Mouse (Mus musculus): ENCODE measurements around the gene Rhoa. TPM values are rescaled to one million over a fixed set of nuclear protein-coding genes. Genes with fewer than 3 reads are reported as not detected.
"Not testable (repeated sequence)": the region's sequence is repeated elsewhere in the genome, so short reads cannot be mapped to it uniquely, and the experiment has no call there.

Rhoa gene
- polyA plus RNA-seq, 1 experiment from 2014 or later = 282 TPM

GRCm38 (mm10) chr9:108284410-108284809 is 21.5 kb upstream of the Rhoa start:
- 15% methylated on average over 6 of the region's 6 CpGs for WGBS
- Histone ChIP-seq H3K36me3 (ENCODE audit: control insufficient read depth, insufficient read depth) (no peaks in the 10 kb centered on the region), H3K9me3 (ENCODE audit: control insufficient read depth, low read length) (no peaks in the 10 kb centered on the region), H3K27me3 (replicated peaks; ENCODE audit: control insufficient read depth, insufficient read depth, low read length) (no peaks in the 10 kb centered on the region), H3K4me3 (replicated peaks; ENCODE audit: low read length) (no peak overlapping the region), H3K9ac (replicated peaks; ENCODE audit: low read depth, low read length) (no peak overlapping the region), H3K4me2 (ENCODE audit: low read length) (no peak overlapping the region), H3K4me1 (replicated peaks; ENCODE audit: control insufficient read depth, insufficient read depth, low read length) (no peaks in the 10 kb centered on the region; the same call in 1 of the 2 replicates), H3K27ac (ENCODE audit: low read length) (no peak overlapping the region)
- peak; percentile 73 for ATAC-seq

GRCm38 (mm10) chr9:108287526-108288238 is 18.2 kb upstream of the Rhoa start:
- H3K4me1 ChIP-seq (replicated peaks; ENCODE audit: control insufficient read depth, insufficient read depth, low read length); H3K36me3 ChIP-seq (ENCODE audit: control insufficient read depth, insufficient read depth); H3K4me2 ChIP-seq (ENCODE audit: low read length); H3K4me3 ChIP-seq (replicated peaks; ENCODE audit: low read length); ATAC-seq; H3K27me3 ChIP-seq (replicated peaks; ENCODE audit: control insufficient read depth, insufficient read depth, low read length); H3K9ac ChIP-seq (replicated peaks; ENCODE audit: low read depth, low read length); H3K9me3 ChIP-seq (ENCODE audit: control insufficient read depth, low read length); H3K27ac ChIP-seq (ENCODE audit: low read length): not testable (repeated sequence)
- WGBS = 90% methylated on average over 4 of the region's 6 CpGs

GRCm38 (mm10) chr9:108289347-108289746 is 16.6 kb upstream of the Rhoa start:
- H3K4me2 ChIP-seq (ENCODE audit: low read length) = peak overlapping the region; percentile 80
- peak overlapping the region; percentile 69 for H3K4me3 ChIP-seq (replicated peaks; ENCODE audit: low read length)
- ATAC-seq = no peak
- no peaks in the 10 kb centered on the region for H3K9me3 ChIP-seq (ENCODE audit: control insufficient read depth, low read length)
- H3K4me1 ChIP-seq (replicated peaks; ENCODE audit: control insufficient read depth, insufficient read depth, low read length) = peaks cover 8% of the 10 kb centered on the region
- WGBS = 61% methylated on average over 2 of the region's 2 CpGs
- peaks cover 4% of the 10 kb centered on the region; the same call in 1 of the 2 replicates for H3K36me3 ChIP-seq (ENCODE audit: control insufficient read depth, insufficient read depth)
- H3K9ac ChIP-seq (replicated peaks; ENCODE audit: low read depth, low read length) = peak overlapping the region; percentile 84
- no peaks in the 10 kb centered on the region for H3K27me3 ChIP-seq (replicated peaks; ENCODE audit: control insufficient read depth, insufficient read depth, low read length)
- H3K27ac ChIP-seq (ENCODE audit: low read length) = peak overlapping the region; percentile 99

- H3K27me3 ChIP-seq (replicated peaks; ENCODE audit: control insufficient read depth, insufficient read depth, low read length) = no peaks in the 10 kb centered on the region
Observed at GRCm38 (mm10) chr9:108290016-108290750, 15.7 kb upstream of the Rhoa start, which contains the start of gene Nicn1. Gene Nicn1 (plus strand): TSS chr9:108290429.

GRCm38 (mm10) chr9:108290773-108291172 is 15.2 kb upstream of the Rhoa start:
- Histone ChIP-seq H3K27ac (ENCODE audit: low read length) (peak overlapping the region; percentile 87), H3K9me3 (ENCODE audit: control insufficient read depth, low read length) (no peaks in the 10 kb centered on the region), H3K27me3 (replicated peaks; ENCODE audit: control insufficient read depth, insufficient read depth, low read length) (no peaks in the 10 kb centered on the region), H3K9ac (replicated peaks; ENCODE audit: low read depth, low read length) (peak overlapping the region; percentile 76), H3K4me3 (replicated peaks; ENCODE audit: low read length) (peak overlapping the region; percentile 69), H3K36me3 (ENCODE audit: control insufficient read depth, insufficient read depth) (peaks cover 4% of the 10 kb centered on the region), H3K4me1 (replicated peaks; ENCODE audit: control insufficient read depth, insufficient read depth, low read length) (peaks cover 8% of the 10 kb centered on the region), H3K4me2 (ENCODE audit: low read length) (peak overlapping the region; percentile 67)
- WGBS = 42% methylated on average over 6 of the region's 6 CpGs
- ATAC-seq = no peak

More at GRCm38 (mm10) chr9:108290016-108290750, 15.7 kb upstream of the Rhoa start, which contains the start of gene Nicn1:
- no peaks in the 10 kb centered on the region for H3K9me3 ChIP-seq (ENCODE audit: control insufficient read depth, low read length)
- peak within 1 kb of the TSS; percentile 80 for H3K4me2 ChIP-seq (ENCODE audit: low read length)
- peak within 1 kb of the TSS; percentile 99 for H3K27ac ChIP-seq (ENCODE audit: low read length)
- H3K9ac ChIP-seq (replicated peaks; ENCODE audit: low read depth, low read length) = peak within 1 kb of the TSS; percentile 84
- WGBS = under 1% methylated on average over 32 of the region's 32 CpGs
- H3K36me3 ChIP-seq (ENCODE audit: control insufficient read depth, insufficient read depth) = peaks cover 4% of the 10 kb centered on the region
- peaks cover 8% of the 10 kb centered on the region for H3K4me1 ChIP-seq (replicated peaks; ENCODE audit: control insufficient read depth, insufficient read depth, low read length)
- ATAC-seq = peak; percentile 99
- peak within 1 kb of the TSS; percentile 69 for H3K4me3 ChIP-seq (replicated peaks; ENCODE audit: low read length)

GRCm38 (mm10) chr9:108296453-108297355 is 9.2 kb upstream of the Rhoa start, which contains the start of gene Amt:
Gene Amt (plus strand): TSS chr9:108296853.
- peak; percentile 61 for ATAC-seq
- peak within 1 kb of the TSS; percentile 24 for H3K4me2 ChIP-seq (ENCODE audit: low read length)
- peak within 1 kb of the TSS; percentile 8 for H3K4me3 ChIP-seq (replicated peaks; ENCODE audit: low read length)
- WGBS = 19% methylated on average over 18 of the region's 18 CpGs
- H3K9me3 ChIP-seq (ENCODE audit: control insufficient read depth, low read length) = no peaks in the 10 kb centered on the region
- H3K27me3 ChIP-seq (replicated peaks; ENCODE audit: control insufficient read depth, insufficient read depth, low read length) = no peaks in the 10 kb centered on the region
- H3K4me1 ChIP-seq (replicated peaks; ENCODE audit: control insufficient read depth, insufficient read depth, low read length) = 0 out of 2 replicates have a peak, but pooled peaks cover 2% of the 10 kb centered on the region
- H3K36me3 ChIP-seq (ENCODE audit: control insufficient read depth, insufficient read depth) = peaks cover 7% of the 10 kb centered on the region
- H3K27ac ChIP-seq (ENCODE audit: low read length) = no peak within 1 kb of the TSS
- H3K9ac ChIP-seq (replicated peaks; ENCODE audit: low read depth, low read length) = peak within 1 kb of the TSS; percentile 23; the same call in 1 of the 2 replicates

- no peak overlapping the region for H3K4me2 ChIP-seq (ENCODE audit: low read length)
- H3K4me1 ChIP-seq (replicated peaks; ENCODE audit: control insufficient read depth, insufficient read depth, low read length) = peaks cover 7% of the 10 kb centered on the region
- H3K9ac ChIP-seq (replicated peaks; ENCODE audit: low read depth, low read length) = no peak overlapping the region
- WGBS = 86% methylated on average over 3 of the region's 3 CpGs
- H3K27ac ChIP-seq (ENCODE audit: low read length) = no peak overlapping the region
- H3K4me3 ChIP-seq (replicated peaks; ENCODE audit: low read length) = no peak overlapping the region
- H3K36me3 ChIP-seq (ENCODE audit: control insufficient read depth, insufficient read depth) = peaks cover 8% of the 10 kb centered on the region; the same call in 1 of the 2 replicates
- H3K9me3 ChIP-seq (ENCODE audit: control insufficient read depth, low read length) = no peaks in the 10 kb centered on the region
- no peaks in the 10 kb centered on the region for H3K27me3 ChIP-seq (replicated peaks; ENCODE audit: control insufficient read depth, insufficient read depth, low read length)
- no peak for ATAC-seq
Observed at GRCm38 (mm10) chr9:108301853-108302252, 4.1 kb upstream of the Rhoa start.

GRCm38 (mm10) chr9:108304716-108305115 is 1.2 kb upstream of the Rhoa start:
- Histone ChIP-seq H3K4me3 (replicated peaks; ENCODE audit: low read length) (no peak overlapping the region), H3K36me3 (ENCODE audit: control insufficient read depth, insufficient read depth) (peaks cover 8% of the 10 kb centered on the region; the same call in 1 of the 2 replicates), H3K27ac (ENCODE audit: low read length) (no peak overlapping the region), H3K4me2 (ENCODE audit: low read length) (peak overlapping the region; percentile 91), H3K9me3 (ENCODE audit: control insufficient read depth, low read length) (no peaks in the 10 kb centered on the region), H3K27me3 (replicated peaks; ENCODE audit: control insufficient read depth, insufficient read depth, low read length) (no peaks in the 10 kb centered on the region), H3K9ac (replicated peaks; ENCODE audit: low read depth, low read length) (no peak overlapping the region), H3K4me1 (replicated peaks; ENCODE audit: control insufficient read depth, insufficient read depth, low read length) (peaks cover 27% of the 10 kb centered on the region)
- 87% methylated on average over 4 of the region's 4 CpGs for WGBS
- no peak for ATAC-seq
